Mouse (Mus musculus) megakaryocyte, embryonic 14.5 days (primary cell): Measurements from ENCODE around the gene Lfng. TPM values are rescaled to one million over a fixed set of nuclear protein-coding genes. Genes with fewer than 3 reads are reported as not detected.

Experiments used
- H3K27me3 ChIP-seq: replicated peaks from 2 replicates; pipeline ENCODE3; 2012; ENCODE audit warnings: inconsistent platforms
- H3K36me3 ChIP-seq: replicated peaks from 2 replicates; pipeline ENCODE3; 2012; ENCODE audit warnings: low read length, inconsistent platforms, mixed read lengths
- H3K4me1 ChIP-seq: 2 replicates; pipeline ENCODE4 v1.6.1; 2012; ENCODE audit warnings: inconsistent platforms
- H3K4me3 ChIP-seq: replicated peaks from 2 replicates; pipeline ENCODE3; 2012; ENCODE audit warnings: moderate library complexity, mild to moderate bottlenecking, inconsistent platforms
- H3K9me3 ChIP-seq: 2 replicates; pipeline ENCODE4 v1.6.1; 2012; ENCODE audit warnings: inconsistent platforms
- FLI1 ChIP-seq: IDR thresholded peaks from 2 replicates; pipeline ENCODE4 v1.6.1; 2012; ENCODE audit warnings: low read length, inconsistent platforms, mixed read lengths
- GATA1 ChIP-seq: IDR thresholded peaks from 3 replicates; pipeline ENCODE4 v1.6.1; 2012; ENCODE audit warnings: mixed read lengths, low read length, inconsistent platforms, borderline replicate concordance
- polyA plus RNA-seq: library from polyadenylated mRNA; stranded (reverse); fragments of >175 nt; gene quantifications from 2 replicates; pipeline ENCODE4 v1.2.3, GENCODE M21; 2012; ENCODE audit warnings: low replicate concordance; ENCODE audit not compliant: insufficient read depth

The Lfng gene
- polyA plus RNA-seq, 1 experiment, result 31.9 TPM

DNA sequence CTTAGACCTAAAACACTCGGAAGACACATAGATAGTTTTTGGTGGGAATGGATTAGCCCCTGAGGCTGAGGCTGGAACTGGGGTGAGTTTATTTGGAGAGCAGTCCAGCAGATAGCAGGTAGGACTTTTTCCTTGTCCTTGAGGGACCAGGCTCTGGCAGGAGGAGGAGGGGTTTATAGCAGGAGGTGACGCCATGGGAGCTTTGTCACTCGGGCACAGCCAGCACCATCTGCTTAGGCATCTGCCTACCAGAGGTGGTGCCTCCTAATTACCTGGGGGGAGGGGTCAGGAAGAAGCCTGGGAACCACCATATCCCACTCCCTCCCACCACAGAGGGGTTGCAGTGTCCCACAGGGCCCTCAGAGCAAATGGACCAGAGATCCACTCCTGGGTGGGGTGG is 1.9 kb upstream of the Lfng start:
- peaks cover 57% of the 10 kb centered on the region for H3K27me3 ChIP-seq
- no peaks in the 10 kb centered on the region for H3K36me3 ChIP-seq
- H3K4me1 ChIP-seq, result peaks cover 65% of the 10 kb centered on the region
- no peaks in the 10 kb centered on the region for H3K9me3 ChIP-seq
- no peak for TF ChIP-seq FLI1
- TF ChIP-seq GATA1, result no peak
- no peak overlapping the region for H3K4me3 ChIP-seq

DNA sequence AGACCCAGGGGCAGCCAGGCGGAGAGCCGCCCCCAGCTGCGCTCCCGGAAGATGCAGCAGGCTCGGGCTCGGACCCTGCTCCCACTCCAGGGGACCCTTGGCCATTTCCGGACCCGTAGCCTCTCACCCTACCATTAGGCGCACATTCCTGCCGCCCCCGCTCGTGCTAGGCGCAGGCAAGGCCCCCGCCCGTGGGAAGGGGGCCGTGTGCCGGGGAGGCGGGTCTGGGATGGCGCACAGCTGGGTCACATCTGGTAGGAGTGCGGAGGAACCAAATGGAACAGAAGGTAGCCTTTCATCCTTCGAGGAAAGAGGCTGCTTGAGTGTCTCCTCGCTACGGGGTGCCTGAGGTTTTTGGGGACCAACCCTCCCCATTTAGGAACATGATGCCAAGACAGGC is 734 bp upstream of the Lfng start:
- H3K27me3 ChIP-seq, result peaks cover 50% of the 10 kb centered on the region
- H3K4me1 ChIP-seq, result peaks cover 73% of the 10 kb centered on the region
- H3K4me3 ChIP-seq, result peak overlapping the region; percentile 94
- TF ChIP-seq FLI1 (no peak), GATA1 (no peak)
- H3K36me3 ChIP-seq, result peaks cover 8% of the 10 kb centered on the region
- no peaks in the 10 kb centered on the region for H3K9me3 ChIP-seq

DNA sequence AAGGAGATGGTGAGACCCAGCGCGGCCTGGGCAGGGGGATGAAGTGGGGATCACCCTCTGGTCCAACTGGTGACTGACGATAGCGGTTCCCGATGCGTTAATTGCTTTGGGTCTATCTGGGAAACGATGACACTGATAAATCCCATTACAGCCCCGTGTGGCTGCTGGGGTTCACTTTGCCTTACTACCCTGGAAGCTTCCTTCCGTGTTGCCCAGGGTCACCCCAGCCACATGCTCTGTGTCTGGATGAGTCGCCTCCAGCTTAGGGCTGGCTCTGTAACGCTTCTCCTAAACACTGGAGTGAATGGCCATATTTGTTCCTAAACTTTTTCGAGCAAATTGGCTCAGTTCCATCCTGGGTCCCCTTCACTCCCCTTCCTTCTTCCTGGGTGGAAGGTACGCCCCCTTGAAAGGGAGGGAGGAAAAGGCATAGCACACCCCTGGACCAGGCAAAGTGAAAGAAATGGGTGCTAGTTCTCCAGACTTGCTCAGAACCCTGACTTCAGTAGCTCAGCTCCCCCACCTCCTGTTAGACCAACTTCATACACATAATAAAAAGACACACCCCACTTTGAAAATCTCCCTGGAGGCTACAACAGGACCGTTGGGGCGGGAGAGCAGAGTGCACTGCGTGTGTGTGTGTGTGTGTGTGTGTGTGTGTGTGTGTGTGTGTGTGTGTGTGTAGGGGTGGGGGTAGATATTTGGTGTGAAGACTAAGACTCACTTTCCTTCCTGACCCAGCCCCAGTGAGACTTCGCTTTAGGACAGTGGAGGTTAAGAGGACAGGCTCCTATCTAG is 915 bp downstream of the Lfng start:
- Histone ChIP-seq H3K9me3 (no peaks in the 10 kb centered on the region), H3K36me3 (peaks cover 25% of the 10 kb centered on the region), H3K27me3 (peaks cover 36% of the 10 kb centered on the region), H3K4me1 (peaks cover 82% of the 10 kb centered on the region), H3K4me3 (peak overlapping the region; percentile 94)
- TF ChIP-seq GATA1 (no peak), FLI1 (no peak)

DNA sequence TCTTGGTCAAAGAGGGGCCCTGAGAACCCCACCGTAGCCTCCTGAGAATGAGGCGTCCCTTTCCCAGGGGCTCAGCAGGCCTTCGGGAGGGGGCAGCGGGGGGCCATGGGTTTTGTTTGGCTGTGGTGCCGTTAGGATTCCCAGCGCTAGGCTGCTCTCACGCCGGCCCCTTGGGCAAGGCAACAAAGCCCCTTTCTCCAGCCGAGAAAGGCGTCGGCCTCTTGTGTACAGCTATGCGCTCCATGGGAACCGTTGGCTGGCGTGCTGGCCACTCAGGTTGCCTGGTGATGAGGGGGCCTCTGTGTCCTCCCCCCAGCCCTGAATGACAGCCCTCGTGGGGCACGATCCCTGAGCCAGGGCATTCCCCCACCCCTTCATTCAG is 1.5 kb downstream of the Lfng start:
- no peaks in the 10 kb centered on the region for H3K9me3 ChIP-seq
- peak overlapping the region; percentile 94 for H3K4me3 ChIP-seq
- H3K36me3 ChIP-seq, result peaks cover 30% of the 10 kb centered on the region
- TF ChIP-seq FLI1, result no peak
- TF ChIP-seq GATA1, result no peak
- H3K4me1 ChIP-seq, result peaks cover 82% of the 10 kb centered on the region
- H3K27me3 ChIP-seq, result peaks cover 36% of the 10 kb centered on the region

DNA sequence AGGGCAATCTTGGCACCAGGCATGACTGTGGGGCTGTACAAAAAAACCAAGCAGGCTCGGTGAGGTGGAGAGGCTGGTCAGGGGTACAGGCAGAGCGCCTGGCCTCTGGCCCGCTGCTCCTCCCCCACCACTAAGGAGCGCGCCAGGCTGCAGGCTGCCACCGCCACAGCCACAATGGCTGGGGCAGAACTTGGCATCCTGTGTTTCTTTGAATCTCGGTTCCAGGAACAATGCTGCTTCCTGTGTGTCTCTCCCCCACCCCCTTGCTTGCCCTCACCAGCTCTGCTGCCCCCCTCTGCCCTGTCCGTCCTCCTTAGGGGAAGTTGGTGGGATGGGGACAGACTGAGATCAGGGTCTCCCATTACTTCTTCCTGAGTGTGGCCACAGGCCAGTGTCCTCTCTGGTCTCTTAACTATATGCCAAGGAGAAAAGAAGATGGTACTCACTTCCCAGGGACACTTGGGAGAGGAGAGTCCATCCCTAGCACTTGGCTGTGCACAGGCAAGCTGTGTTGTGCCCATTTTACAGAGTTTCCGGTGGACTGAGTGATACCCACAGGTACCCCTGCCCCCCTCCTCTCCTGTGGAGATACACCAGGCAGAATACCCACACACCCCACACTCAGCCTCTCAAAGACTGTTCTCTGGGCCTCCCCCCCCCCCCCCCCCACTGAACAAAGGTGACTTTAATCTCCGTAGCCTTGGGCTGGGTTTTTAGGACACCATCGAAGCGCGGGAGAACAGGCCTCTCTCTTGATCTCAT is 2.6 kb downstream of the Lfng start:
- H3K4me3 ChIP-seq, result peak overlapping the region; percentile 94
- H3K9me3 ChIP-seq, result no peaks in the 10 kb centered on the region
- peaks cover 41% of the 10 kb centered on the region for H3K36me3 ChIP-seq
- peaks cover 85% of the 10 kb centered on the region for H3K4me1 ChIP-seq
- TF ChIP-seq GATA1, result no peak
- no peak for TF ChIP-seq FLI1
- H3K27me3 ChIP-seq, result peaks cover 30% of the 10 kb centered on the region

DNA sequence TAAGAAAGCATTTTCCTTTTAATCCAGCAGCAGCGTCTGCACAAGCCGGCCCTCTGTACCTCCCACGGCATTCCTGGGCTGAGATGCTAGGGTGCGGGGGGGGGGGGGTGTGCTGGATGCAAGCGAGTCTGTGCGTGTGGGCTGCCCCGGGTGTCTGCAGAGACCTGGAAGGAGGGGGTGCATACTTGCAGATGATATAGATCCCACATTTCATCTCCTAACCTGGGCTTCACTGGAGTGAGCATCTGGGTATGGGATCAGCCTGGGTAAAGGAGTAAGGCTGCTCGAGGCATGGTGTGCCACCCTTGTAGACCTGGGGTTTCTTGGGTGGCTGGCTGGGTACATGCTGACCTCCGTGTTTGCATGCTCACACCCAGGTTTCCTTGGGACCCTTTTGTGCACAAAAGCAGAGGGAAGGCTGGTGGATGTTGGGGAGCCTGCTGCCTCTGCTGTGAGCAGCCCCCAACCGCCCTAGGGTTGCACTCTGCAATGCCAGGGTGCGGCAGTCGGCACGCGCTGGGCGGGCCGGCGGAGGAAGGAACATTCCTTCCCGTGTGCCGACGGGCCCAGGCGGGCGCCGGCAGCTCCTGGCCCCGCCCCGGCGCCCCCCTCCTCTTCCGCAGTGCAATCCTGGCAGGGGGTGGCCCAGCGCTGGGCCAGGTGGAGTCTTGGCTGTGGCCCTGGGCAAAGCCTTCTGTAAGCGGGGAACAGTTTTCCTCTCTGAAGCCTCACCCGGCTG is 3.3 kb downstream of the Lfng start:
- Histone ChIP-seq H3K4me3 (peak overlapping the region; percentile 86), H3K9me3 (no peaks in the 10 kb centered on the region), H3K36me3 (peaks cover 46% of the 10 kb centered on the region), H3K27me3 (peaks cover 23% of the 10 kb centered on the region), H3K4me1 (peaks cover 83% of the 10 kb centered on the region)
- TF ChIP-seq FLI1, result no peak
- no peak for TF ChIP-seq GATA1

DNA sequence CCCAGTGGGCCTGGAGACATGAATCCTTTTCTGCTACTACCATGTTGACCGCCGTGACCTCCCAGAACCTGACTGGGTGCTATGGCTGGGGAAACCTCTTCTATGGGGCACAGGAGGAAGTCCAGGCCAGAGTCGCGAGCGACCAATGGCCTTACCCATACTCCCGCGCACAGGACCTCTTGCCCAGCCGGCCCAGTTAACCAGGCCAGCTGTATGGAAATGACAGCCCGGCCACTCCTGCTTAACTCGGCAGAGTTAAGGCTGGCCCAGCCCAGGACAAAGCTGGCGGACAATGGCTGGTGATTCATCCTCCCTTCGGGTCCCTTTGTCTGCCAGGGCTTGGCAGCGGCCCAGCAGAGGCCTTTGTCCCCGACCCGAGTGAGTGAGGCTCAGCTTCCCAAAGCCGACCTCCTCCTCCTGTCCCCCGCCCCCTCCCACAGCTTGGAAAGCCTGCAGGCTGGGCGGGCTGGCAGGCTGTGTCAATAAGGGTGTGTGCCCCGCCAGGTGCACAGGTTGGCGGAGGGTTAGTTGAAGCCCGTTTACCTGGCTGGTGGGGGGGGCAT is 4.0 kb downstream of the Lfng start:
- peaks cover 17% of the 10 kb centered on the region for H3K27me3 ChIP-seq
- TF ChIP-seq FLI1, result no peak
- TF ChIP-seq GATA1, result no peak
- H3K4me1 ChIP-seq, result peaks cover 81% of the 10 kb centered on the region
- H3K9me3 ChIP-seq, result no peaks in the 10 kb centered on the region
- H3K36me3 ChIP-seq, result peaks cover 48% of the 10 kb centered on the region
- peak overlapping the region; percentile 86 for H3K4me3 ChIP-seq

DNA sequence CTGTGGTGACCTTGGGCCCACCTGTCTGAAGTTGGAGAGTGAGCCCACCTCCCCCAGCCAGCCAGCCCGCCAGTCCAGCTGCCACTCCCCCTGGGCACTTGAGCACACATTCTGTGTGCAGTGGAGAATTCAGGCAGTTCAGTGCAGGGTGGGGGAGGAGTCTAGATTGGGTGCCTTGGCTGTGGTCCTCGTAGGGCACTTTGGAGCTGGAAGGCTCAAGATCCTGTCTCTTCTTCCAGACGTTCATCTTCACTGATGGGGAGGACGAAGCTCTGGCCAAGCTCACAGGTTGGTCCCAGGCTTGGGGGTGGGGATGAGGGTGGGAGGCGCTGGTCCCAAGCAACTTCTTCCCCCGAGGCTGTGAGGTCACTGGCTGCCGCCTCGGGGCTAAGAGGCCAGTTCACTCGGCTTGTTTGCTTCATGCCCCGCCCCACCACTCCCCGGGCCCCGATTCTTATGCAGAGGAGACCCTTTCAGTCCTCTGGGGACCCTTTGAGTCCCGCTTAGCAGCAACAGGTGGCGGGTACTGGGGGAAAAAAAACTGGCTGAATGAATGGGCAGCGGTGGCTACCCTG is 4.6 kb downstream of the Lfng start:
- Histone ChIP-seq H3K27me3 (peaks cover 11% of the 10 kb centered on the region), H3K4me1 (peaks cover 81% of the 10 kb centered on the region), H3K9me3 (no peaks in the 10 kb centered on the region), H3K4me3 (no peak overlapping the region), H3K36me3 (peaks cover 54% of the 10 kb centered on the region)
- TF ChIP-seq GATA1 (no peak), FLI1 (no peak)

DNA sequence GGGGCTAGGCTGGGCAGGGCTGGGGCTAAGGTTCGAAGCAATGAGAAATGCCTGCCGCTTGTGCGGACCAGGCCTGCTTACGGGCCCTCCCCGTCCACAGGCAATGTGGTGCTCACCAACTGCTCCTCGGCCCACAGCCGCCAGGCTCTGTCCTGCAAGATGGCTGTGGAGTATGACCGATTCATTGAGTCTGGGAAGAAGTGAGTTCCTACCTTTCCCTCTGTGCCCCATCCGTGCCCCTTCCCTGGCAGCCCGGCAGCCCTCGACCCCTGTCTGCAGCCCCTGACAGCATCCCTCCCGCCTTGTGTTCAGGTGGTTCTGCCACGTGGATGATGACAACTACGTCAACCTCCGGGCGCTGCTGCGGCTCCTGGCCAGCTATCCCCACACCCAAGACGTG is 5.1 kb downstream of the Lfng start:
- H3K36me3 ChIP-seq, result peaks cover 57% of the 10 kb centered on the region
- H3K9me3 ChIP-seq, result no peaks in the 10 kb centered on the region
- no peak overlapping the region for H3K4me3 ChIP-seq
- peaks cover 81% of the 10 kb centered on the region for H3K4me1 ChIP-seq
- peaks cover 6% of the 10 kb centered on the region for H3K27me3 ChIP-seq
- TF ChIP-seq GATA1, result no peak
- no peak for TF ChIP-seq FLI1

DNA sequence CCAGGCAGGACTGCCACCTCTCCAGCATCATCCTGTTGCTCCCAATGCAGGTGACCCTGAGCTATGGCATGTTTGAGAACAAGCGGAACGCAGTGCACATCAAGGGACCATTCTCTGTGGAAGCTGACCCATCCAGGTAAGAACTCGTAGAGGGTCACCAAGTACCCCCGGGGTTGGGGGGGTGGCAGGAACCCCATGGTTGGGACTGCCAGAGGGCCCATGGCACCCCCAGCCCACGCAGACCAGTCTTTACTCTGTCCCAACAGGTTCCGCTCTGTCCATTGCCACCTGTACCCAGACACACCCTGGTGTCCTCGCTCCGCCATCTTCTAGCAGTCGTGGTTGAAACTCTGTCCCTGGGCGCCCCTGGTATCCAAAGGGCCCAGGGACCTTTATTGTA is 7.0 kb downstream of the Lfng start:
- peaks cover 61% of the 10 kb centered on the region for H3K36me3 ChIP-seq
- peaks cover 81% of the 10 kb centered on the region for H3K4me1 ChIP-seq

More for the DNA sequence above, 7.0 kb downstream of the Lfng start:
- no peak overlapping the region for H3K4me3 ChIP-seq
- peaks cover 3% of the 10 kb centered on the region for H3K27me3 ChIP-seq
- H3K9me3 ChIP-seq, result no peaks in the 10 kb centered on the region
- TF ChIP-seq FLI1, result no peak
